Mouse (Mus musculus) spleen, postnatal 14 days (tissue): ENCODE results near the gene Hnrnpab.

Source experiments
- DNase-seq, 2 experiments: peaks; one replicate each; pipeline ENCODE4 v3.0.0; 2021 to 2022; ENCODE audit warnings: low spot score in 2 of 2

Hnrnpab gene

DNA sequence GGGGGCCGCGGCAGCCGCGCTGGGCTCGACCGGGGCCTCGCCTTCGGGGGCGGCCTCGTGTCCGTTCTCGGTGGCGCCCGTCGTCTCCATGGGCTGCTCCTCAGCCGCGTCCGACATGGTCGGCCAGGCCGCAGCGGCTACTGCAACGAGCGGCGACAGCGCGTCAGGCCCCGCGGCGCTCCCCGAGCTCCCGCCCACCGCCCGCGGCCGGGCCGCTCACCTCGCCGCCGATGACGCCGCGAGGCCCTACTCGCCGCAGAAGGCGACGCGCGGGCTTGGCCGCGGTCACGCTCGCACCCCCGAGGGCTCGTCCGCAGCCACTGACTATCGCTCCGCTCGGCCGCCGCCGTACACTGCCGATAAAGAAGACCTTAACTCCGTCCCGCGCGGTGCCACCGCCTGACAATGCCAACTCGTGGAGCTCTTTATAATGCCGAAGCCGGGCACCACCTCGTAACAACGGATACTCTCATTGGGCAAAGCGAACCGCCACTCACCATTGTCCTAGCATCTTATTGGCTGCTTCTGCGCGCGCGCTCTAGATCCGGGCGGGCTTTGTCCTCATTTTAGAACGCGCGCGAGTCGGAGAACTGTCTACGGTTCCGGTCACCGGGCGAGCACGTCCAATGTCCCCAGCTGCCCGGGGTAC, at the start of gene Hnrnpab:
TSS of gene Hnrnpab (minus strand) at position 401 of the 649 bp plus-strand sequence.
- peak; percentile 90 to 94 for DNase-seq

DNA sequence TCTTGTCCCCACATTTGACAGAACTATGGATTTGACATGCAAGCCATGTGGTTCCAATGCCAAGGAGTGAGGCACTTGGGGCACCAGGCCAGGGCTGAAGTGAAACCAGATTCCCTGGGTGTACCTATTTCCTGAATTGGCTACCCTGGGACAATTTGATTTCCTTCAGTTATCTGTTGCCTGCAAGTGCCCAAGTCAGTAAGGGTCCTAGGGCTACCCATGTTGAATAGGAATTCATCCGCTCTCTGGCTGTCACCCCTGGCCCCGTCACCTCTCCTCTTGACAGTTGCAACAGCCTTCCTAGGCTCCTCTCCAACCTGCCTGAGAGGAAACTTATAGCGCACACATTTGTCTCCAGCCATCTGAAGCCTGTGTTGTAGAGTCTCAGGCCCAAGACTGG, 48.2 kb upstream of the Hnrnpab start:
- no peak for DNase-seq

DNA sequence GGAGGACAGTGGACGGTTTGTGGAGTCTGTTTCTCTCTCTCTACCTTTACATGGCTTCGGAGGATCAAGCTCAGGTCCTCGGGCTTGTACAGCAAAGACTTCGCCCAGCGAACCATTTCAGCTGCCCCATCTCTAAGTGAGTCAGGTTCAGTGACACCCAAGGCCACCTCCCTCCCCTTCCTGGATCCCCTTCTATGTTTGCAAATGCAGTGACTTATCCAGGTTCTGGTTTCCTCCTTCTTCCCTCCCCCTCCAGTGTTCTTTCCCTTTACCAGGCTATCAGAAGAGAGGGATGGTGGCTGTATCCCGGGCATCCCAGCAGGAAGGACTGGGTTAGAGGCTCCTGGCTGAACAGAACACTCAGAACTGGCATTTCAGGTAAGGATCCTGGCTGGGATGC, 47.1 kb upstream of the Hnrnpab start:
- DNase-seq, result no peak

DNA sequence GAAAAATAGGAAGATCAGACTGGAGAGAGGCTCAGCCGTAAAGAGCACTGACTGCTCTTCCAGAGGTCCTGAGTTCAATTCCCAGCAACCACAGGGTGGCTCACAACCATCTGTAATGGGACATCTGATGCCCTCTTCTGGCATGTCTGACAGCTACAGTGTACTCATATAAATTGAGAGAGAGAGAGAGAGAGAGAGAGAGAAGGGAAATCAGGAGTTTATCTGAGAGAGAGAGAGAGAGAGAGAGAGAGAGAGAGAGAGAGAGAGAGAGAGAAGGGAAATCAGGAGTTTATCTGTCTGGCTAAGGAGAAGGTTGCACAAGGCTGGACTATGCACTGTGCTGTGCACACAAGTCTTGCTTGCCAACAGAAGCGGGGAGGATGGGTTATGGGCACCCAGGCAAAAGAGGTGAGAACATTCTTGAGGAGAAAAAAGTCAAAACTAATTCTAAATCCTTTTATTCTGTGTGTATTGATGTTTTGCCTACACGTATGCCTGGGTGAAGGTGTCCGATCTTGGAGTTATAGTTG, 46.3 kb upstream of the Hnrnpab start:
- DNase-seq, result no peak

DNA sequence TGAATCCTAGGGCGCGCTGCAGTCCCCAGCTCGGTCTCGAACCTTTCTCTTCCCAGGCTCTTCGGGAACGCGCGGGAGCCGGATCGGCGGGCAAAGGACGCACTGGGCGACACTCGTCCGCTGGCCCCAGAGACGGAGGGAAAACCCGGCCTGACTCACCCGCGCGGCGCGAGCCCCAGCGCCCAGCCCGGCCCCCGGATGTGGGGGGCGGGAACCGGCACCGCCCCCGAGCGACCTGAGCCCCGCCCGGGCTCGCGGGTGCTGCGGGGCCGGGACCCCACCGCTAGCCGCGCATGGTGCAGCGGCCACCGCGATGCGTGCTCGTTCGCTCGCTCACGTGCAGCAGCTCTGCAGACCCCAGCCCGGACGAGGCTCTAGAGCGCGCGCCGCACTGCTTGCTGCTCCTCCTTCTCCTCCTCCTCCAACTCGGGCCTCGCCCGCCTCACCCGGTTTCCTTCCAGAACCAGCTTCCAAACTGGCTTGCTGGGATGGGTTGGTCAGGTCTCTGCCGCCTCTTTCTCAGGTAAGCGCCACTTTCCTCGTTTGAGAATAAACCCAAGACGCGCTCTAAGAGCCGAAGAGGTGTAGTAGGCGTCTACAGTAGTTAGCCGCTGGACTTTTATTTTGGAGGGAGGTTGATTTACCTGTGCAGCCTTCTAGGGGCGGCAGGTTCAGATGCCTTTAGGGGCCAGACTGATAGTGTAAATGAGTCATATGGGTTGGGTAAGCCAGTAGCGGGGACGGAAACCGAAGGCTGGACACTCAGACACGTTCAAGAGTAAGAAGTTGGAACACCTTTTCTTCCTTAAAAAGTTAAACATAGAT, 44.3 kb upstream of the Hnrnpab start, which contains the start of the genes N4bp3 and D930048N14Rik:
TSS of gene N4bp3 (minus strand) at position 152 of the 825 bp plus-strand sequence.
TSS of gene D930048N14Rik (plus strand) at position 264 of the 825 bp plus-strand sequence.
- peak; percentile 51 to 66 for DNase-seq

DNA sequence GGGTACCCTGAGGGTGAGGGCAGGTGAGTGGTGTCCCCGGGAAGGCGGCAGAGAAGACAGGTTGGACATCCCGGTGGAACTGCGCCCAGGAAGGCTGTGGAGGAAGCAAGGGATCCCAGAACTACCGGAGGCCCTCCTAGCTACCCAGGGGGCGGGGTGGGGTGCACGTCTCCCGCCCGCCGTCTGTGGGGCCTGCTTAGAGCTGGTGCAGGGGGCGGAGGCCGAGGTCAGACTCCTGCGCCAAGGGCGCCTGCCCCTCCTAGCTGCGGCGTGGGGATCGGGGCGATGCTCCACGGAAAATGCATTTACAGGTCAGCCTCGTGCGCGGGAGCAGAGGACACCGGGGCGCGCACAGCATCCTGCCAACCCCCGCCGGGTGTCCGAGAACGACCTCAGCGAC, 43.6 kb upstream of the Hnrnpab start:
- DNase-seq, result no peak

DNA sequence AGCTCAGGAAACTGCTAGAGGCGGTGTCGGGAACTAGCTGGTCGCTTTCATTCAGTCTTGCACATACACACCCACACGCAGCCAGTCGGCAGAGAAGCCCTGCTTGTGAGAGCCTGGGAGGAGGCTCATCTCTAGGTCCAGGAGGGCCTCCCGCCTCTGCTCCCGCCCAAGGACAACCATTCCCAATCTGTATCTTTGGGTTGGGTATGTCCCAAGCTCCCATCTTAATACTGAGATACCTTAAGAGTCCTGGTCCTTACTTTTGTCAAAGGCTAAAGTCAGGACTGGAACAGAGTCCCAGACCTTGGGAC, 43.2 kb upstream of the Hnrnpab start:
- no peak for DNase-seq

DNA sequence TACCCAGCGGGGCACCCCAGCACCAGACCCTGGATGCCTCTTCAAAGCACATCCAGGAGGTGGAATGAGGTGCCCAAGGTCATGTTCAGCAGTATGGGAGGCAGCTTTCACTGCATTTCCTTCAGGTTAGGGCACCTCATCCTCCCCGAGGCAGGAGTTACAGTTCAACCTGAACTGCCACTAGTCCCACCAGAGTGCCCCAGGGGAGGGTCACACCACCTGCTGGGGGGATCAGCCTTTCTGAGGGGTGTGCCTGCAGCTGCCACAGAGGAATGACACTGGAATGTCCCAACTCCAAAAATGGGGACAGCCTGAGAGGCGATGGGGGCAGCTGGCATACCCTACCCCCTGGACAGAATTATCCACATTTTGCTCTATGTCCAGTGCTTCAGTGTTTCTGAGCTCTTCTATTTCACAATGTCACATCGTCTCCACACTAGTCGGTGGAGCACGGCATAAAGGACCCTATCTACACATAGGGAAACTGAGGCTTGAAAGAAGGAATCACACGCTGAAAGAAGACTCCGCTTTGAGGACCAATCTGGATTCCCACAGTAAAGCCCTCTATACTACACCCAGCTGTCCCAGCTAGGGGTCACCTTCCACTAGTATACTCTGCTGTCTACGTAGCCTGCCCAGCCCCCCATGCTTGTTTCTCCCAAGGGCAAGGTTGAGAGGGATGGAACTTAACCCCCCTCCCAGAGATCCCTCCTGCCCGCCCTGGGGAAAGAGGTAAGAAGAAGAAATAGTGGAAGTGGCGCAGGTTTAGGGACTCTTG, 42.7 kb upstream of the Hnrnpab start:
- no peak for DNase-seq

DNA sequence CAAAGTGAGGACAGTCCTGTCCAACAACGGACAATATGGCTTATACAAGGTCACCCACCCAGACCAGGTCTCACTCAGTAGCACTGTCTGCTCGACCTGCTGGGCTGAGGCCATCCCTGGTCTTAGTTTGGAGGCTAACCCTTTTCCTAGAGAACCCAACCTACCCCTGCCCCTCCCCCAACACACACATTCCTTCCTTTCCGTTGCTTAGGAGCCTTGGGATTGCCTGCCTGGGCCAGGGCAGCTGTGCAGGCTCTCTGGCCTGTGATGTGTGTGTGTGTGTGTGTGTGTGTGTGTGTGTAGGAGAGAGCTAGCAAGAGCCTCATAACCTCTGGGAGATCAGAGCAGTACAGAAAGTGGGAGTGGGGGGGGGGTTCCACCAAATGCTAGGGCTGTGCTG, 41.9 kb upstream of the Hnrnpab start:
- no peak for DNase-seq

DNA sequence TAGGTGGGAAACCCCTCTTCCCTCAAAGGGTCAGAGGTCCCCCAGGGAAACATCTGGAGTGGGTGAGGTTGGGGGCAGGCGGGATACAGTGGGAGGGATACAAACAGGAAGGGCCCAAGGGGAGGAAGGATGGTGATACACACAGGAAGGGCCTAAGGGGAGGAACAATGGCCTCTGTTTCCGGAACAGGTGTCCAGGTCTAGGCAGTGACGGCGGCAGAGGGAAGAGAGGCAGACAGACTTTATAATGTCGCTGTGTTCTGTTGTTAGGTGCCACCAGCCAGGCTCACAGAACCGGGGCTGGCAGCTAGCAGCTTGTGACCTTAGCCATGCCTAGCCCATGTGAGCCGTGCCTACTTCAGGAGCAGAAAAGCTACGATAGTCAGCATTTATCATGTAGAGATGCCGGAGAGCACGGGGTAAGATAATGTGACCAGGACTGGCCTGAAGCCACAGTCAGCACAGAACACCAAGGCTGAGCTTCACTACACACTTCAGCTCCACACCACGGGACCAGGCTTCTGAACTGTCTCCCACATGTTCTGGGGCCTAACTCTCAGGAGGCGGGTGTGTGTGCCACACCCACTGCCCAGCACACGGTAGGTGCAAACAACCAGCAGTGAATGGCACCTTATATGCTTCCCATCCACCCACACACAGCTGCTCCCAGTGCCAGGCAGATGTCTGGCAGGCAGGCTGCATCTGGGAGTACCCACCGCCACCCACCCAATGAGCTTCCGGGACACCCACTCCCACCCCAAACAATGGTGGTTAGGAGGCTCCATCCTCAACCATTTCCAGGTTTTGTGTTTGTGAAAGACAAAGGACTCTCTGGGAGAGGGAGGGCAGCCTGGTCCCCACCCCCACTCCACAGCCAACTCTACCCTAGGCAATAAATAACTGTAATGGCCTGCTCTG, 40.4 kb upstream of the Hnrnpab start:
- DNase-seq, result no peak

DNA sequence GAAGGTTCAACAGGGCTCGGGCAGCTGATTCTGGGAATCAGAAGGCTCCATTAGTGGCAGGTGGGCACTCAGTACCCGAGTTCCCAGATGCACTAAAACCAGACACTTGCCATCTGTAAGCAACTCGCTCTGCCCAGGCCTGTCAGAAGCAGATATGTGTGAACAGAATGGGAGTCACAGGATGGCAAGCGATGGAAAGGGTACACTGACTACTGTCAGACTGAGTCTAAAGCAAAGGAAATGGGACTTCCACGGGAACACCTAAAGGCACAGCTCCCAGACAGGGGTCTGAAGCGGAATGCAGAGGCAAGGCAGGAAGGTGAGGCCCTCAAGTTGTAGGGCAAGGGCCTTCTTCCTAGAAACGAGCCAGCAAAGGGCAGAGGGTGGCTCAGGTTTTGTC, 39.6 kb upstream of the Hnrnpab start:
- DNase-seq, result no peak

DNA sequence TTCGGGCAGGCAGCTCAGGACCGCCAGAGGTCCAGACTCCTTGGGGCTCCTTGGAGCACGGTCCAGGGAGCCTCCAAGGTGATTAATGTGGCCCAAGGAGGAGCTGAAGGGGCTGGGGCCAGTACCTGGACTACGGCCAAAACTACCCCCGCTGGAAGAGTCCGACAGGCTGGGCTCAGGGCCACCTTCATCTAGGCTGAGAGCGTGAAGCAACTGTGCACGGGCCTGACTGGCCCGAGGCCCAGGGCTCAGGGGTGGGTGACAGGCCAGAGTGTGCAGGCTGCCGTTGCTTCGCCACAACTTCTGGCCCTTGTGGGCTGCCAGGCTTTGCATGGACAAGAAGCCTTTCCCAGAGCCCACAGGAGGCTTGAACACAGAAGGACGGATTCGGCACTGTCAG, 38.6 kb upstream of the Hnrnpab start:
- DNase-seq, result no peak

DNA sequence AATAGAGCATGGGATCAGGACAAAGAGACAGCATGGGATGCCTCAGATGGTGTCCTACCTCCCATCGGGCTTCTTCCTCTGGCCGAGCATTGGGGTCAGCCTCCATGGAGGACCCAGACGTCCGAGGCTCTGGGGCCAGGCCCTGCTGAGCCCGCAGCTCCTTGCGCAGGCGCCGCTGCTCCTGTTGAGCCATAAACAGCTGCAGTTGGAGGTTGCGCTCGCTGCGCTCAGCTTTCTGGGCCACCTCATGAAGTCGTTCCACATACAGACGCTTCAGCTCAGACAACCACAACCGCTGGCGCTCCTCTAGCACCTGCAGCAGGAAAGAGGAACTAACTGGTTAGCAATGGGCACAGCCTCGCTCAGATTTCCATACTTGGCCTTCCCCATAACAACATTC, 37.6 kb upstream of the Hnrnpab start:
- peak; percentile 38 to 61 for DNase-seq

DNA sequence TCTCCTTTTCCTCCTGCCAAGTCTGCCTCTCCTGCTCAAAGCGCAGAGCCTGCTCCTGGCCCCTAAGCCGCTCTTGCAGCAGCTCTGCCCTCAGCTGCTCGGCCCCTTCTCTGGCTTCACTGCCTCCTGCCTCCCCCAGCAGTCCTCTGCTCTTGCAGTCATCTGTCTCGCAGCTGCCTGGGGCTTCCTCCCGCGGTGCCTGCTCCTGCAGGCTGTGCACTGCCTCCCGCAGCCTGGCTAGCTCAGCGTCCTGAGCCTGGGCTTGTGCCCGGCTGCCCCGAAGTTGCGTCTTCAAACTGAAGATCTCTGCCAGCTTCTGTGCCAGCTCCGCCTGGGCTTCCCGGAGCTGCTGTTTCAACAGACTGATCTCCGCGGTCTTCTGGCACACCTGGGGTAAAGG, 37.1 kb upstream of the Hnrnpab start:
- no peak for DNase-seq

DNA sequence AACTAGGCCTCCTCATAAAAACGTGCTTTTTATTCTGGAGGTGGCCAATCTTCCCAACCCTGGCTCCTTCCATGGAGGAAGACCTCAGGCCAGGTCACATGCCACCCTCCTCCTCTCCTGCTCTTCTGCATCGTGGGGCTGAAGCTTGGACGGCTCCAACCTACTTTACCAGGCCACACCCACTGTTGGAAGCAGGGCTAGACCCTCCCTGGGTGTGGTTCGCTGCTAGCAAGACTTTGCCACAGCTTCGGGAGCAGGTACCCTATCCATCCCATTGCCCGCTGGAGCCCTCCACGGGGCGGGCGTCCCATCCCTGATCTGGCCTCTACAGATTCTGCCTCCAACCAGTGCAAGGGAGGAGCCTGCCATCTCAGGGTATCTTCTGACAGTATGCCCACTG, 36.6 kb upstream of the Hnrnpab start:
- DNase-seq, result no peak

DNA sequence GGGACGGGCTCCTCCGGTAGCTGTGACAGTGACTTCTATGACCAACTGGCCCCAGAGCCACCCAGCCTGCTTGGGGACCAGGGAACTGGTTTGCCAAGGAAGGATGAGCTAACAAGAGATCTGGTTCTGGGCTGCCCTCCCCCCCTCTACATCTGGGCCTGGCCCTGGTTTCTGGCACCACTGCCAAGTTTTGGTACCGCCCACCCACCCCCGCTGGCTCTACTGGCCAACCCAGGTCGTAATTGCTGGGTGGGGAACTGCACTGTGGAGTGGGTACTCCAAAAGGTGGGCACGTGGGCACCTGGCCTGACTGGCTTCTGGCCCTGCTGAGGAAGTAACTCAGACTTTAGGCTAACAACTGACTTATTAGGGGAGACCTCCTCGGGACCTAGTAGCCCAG, 34.1 kb upstream of the Hnrnpab start:
- no peak for DNase-seq

DNA sequence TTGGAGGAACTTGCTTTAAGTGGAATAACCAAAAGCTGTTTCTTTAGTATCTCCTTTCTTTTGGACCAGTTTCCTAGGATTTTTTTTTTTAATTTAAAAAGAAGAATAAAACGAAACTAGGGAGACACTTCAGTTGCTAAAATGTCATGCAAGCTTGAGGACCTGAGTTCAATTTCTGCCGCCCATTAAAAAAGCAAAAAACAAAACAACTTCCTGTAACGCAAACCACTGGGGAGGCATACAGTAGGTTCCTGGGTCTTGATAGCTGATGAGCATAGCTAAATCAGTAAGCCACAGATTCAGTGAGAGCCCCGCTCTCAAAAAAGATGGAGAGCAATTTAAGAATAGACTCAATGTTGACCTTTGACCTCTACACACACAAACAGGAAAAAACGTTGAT, 31.9 kb upstream of the Hnrnpab start:
- no peak for DNase-seq

DNA sequence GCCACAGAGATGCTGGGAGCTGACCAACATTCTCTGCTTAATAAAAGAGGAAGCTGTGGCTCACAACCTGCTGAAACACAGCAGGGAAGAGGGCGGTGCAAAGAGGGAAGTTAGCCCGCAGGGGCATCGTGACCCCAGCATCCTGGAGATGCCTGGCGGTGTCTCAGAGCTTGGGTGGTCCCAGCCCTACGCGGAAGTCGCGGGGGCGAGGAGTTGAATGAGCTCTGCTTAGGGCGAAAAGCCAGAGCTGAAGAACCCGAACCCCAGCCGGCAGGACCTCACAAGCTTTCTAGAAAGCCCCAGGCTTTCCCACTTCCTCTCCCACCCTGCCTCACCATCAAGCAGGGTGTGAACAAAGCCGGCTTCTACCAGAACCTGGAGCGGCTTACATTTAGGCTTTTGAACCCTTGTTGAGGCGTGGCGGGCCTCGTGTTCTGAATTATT, 31.3 kb upstream of the Hnrnpab start:
- peak in 1 of 2 experiments; percentile 53 for DNase-seq

DNA sequence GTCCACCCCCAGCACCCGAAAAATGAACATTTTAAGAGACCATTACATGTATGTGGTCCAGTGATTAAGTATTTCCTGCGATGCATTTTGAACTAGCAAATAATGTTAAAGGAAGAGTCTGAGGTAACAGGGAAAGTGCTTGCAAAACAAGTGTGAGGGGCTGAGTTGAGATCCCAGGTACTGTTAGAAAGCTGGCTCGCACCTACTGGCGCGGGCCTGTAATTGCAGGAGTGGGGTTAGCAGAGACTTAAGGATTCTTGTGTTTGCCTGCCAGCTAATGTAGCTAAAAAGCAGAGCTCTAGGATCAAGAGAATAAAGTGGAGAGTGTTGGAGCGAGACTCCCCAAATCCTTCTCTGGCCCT, 29.7 kb upstream of the Hnrnpab start:
- DNase-seq, result peak; percentile 47 to 71

DNA sequence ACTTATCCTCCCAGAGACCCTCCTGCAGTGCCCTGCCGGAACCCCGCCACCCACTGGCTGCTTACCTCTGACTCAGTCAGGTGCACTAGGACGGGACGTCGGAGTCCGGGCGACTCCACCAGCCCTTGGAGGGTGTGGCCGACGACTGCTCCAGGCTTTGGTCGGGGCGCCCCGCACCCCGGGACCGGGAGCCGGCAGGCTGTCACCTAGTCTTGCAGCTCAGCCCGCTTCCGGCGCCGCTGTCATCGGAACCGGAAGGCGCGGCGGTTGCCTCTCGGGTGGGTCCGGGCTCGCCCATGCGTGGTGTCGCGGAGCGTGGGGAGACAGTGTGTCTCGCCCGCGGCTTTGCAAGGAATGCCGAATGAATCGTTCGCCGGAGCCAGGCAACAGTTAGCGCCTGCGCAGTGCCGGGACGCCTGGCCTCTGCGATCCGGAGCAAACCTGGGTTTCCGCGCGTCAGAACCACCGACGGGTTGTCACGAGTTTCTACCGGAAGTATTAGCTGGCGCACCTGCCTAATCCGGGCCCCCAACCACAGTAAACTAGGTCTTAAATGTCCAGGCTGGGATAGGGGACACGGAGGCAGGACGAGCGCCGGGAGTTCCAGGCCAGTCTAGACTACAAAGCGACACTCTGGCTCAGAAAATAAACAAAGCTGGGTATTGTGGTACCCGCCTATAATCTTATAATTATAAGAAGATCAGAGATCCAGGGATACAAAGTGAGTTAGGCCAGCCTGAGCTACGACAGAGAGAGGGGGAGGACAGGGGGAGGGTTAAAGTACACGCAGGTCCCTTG, 29.1 kb upstream of the Hnrnpab start, which contains the start of gene Rmnd5b:
TSS of gene Rmnd5b (minus strand) at position 372 of the 798 bp plus-strand sequence.
- peak; percentile 71 to 74 for DNase-seq
